Mouse (Mus musculus) thymus, adult 18-20 months (tissue): ENCODE measurements around the gene Gpr87.
A peak's percentile ranks its signal among the peaks of the same experiment; 100 is the strongest.

Source experiments
- DNase-seq, 2 experiments: peaks; one replicate each; pipeline ENCODE4 v3.0.0; 2022; ENCODE audit warnings: mixed read lengths in 2 of 2

Gene Gpr87

GRCm38 (mm10) chr3:59194938-59195337 lies at the start of gene Gpr87:
Gene Gpr87 (minus strand): TSS chr3:59195104.
- DNase-seq = no peak

DNA sequence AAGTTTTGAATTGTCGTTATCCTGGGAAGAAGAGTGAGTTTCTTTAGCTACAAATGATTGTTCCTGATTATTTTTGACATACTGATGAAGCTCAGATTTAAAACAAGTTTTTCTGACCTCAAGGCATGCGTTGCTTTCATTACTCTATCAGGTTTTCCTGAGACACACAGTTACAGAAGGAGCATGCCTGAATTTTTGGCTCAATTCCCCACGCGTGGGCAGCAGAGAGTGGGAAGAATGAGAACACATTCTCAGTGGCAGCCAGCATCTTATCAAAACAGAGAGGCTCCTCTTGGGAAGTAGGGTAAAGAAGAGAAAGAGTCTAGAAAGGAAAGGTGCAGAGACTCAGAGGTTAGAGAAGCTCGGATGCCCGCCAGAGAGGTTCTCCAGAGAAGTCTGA lies 48.5 kb upstream of the Gpr87 start:
- no peak for DNase-seq

DNA sequence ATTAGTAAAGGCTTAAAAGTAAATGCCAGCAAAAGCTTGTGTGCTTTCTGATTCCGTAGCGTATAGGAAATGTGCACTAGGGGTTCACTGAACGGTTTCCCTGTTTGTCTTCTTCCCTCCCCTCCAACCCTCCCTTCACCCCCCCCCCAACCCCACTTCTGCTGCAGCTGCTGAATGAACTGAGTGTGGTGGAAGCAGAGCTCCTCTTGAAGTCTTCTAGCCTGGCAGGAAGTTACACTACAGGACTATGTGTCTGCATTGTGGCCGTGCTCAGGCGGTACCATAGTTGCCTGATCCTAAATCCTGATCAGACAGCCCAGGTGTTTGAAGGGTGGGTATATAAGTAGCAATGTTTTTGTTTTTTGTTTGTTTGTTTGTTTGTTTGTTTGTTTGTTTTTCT lies 40.0 kb upstream of the Gpr87 start:
- DNase-seq = peak; percentile 43 to 67

- no peak for DNase-seq
These were observed 36.0 kb upstream of the Gpr87 start for GRCm38 (mm10) chr3:59230912-59231311.

- DNase-seq = no peak
These were observed 34.0 kb upstream of the Gpr87 start for GRCm38 (mm10) chr3:59228730-59229551.

- DNase-seq = no peak
These were observed 32.8 kb upstream of the Gpr87 start for GRCm38 (mm10) chr3:59227696-59228095.

- DNase-seq = no peak
These were observed 30.5 kb upstream of the Gpr87 start for GRCm38 (mm10) chr3:59225411-59225810.

DNA sequence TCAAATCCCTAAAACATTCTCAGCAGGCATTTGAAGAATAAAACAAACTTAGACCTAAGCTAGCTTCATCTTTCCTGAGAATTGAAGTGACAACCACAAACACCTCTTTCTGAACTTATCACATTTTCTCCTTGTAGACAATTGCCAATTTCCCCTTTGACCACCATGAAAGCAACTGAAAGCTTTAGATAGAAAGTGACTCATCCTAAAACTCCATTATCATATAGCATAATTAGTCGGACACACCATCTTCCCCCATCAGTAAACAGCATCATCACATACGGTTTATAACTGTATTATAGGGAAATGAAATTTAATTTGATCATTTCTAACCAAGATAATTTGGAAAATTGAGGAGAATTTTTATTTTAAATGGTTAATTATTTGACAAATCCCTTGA lies 27.4 kb upstream of the Gpr87 start:
- no peak for DNase-seq

- DNase-seq = no peak
These were observed 24.4 kb upstream of the Gpr87 start for GRCm38 (mm10) chr3:59219326-59219725.

- DNase-seq = no peak
These were observed 22.3 kb upstream of the Gpr87 start for GRCm38 (mm10) chr3:59217211-59217610.

DNA sequence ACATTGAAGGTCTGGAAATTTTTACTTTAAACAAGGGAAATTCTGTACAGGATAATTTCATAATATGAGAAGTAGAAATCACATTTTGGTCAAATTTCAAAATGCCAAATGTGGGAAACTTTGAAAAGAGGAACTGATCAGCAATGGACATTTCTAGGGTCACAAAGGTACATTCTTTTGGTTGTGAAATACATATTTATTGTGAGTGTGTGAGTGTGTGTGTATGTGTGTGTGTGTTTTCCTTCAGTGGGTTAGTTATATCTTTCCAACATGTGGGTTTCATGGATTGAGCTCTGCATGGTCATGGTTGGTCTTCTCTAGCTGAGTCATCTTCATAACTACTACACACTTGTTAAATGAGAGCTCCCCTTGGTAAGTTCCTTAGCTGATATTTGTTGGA lies 17.5 kb upstream of the Gpr87 start:
- DNase-seq = no peak

GRCm38 (mm10) chr3:59211784-59212183 lies 16.9 kb upstream of the Gpr87 start:
- no peak for DNase-seq

- DNase-seq = no peak
These were observed 15.8 kb upstream of the Gpr87 start, which contains the start of gene P2ry13 for GRCm38 (mm10) chr3:59210727-59211126. Gene P2ry13 (minus strand): TSS chr3:59210882.

DNA sequence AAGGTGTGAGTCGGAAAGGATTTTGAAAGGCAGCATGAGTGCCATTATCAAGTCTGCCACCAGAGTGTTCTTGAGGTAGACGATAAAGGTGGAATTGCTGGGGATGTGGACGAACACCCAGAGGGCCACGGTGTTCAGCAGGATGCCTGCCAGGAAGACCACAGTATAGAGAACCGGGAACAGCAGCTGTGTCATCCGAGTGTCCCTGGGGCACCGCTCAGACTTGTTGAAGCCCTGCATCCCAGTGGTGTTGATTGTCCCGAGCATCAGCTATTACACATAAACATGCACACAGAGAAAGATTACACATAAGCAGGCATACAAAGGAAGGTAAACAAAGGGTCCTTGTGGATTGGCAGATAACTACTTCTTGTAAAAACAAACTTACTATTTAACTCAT lies 15.2 kb upstream of the Gpr87 start:
- no peak for DNase-seq

DNA sequence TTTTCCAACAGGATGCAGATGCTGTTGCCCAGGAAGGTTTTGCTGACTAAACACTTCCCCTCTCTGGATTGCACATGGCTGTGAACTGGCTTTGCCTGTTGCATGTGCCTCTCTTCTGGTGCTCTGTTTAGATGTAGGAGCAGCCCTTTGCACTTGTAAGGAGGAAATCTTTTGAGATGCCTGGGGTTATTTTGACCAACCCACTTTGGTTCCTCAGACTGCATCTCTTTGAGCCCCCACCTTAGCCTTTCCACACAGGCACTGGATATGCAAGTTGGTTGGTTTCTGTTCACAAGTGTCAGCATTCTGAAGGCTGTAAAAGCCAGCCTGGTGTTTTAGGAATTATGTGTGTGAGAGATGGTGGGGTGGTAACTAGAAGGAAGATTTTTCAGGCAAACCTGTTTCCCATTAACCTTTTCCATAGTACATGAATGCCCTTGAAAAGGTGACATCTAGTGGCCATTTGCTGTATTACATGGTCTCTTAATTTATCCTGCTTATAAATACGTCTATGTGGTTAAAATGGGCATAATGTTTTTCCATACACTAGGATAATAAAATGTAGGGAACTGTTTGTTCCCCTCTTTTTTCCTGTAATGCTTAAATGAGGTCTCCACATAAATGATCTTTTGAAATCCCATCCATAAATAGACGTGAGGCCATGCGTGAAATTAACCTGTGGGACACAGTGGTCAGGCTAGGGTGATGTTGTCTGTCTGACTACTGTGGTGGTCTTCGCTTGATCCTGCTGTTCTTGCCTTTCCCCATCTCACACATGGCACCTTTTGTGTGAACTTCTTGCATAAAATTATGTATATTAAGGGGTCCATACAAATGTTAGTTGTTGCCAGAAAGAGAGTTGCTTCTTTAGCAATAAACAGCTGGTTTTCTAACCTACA lies 14.0 kb upstream of the Gpr87 start:
- DNase-seq = no peak

GRCm38 (mm10) chr3:59205941-59206340 lies 11.0 kb upstream of the Gpr87 start:
- DNase-seq = no peak

DNA sequence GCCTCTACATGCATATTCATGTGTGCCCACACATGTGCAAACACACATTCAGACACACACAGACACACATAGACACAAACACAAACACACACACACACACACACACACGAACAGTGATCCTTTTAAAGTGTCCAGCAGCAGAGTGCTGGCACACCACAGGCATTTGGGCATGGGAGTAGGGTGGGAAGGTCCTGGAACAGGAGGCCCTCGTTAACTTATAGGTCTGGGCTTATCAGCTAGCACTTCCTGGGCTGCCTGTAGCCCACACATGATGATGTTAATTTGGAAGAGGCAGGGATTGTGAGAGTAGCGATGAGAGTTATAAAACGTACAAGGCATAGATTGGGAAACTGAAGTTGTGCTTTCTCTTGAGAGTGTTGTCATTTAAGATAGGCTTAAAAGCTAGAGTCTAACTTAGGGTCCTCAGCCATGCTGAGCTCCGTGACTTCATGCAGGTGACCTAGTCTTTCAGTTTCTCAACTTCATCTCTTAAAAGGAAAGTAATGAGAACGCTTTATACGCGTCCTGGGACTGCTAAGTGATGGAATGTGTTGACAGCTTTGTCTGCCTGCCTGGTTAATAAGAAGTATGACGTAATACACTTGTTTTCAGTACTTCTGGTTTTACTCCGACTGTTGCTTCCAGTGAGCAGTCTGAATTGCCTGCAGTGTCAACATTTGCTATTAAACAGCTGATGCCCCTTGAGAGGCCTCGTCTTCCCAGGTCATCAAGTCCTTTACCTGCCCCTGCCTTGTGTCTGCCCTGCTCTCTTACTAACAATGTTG lies 10.0 kb upstream of the Gpr87 start:
- no peak for DNase-seq

- no peak for DNase-seq
These were observed 9.1 kb upstream of the Gpr87 start for GRCm38 (mm10) chr3:59203802-59204520.

GRCm38 (mm10) chr3:59197329-59197948 lies 2.5 kb upstream of the Gpr87 start:
- no peak for DNase-seq

DNA sequence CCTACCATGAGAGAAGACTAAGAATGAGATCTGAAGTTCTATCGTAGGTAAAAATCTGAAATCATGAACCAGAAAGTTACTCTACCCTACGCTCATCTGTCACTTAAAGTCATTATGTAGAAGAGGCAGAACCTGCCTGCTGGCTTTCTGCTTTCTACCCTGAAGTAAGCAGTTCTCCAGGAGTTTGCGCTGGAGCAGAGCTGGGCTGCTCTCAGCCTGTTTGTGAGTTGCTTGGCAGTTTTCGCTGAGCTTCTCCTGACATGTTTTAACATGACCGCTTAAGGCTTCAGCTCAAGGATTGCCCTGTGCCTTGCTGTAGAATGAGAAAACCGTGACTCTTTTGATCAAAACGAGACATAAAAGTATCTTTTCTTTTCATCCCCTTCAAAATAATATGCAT lies 805 bp downstream of the Gpr87 start:
- no peak for DNase-seq

- no peak for DNase-seq
These were observed 3.2 kb downstream of the Gpr87 start for GRCm38 (mm10) chr3:59191674-59192073.

- DNase-seq = no peak
These were observed 7.6 kb downstream of the Gpr87 start for GRCm38 (mm10) chr3:59187336-59187735.
